Comparison of ENCODE assay signal across 16 mouse cellular contexts in genomic region chr6:26332226-26332625, GRCm38 (mm10).
"Had no signal": no experiment of that assay in that cellular context is flagged by ENCODE, and none has a peak within 500 bp of the region (broad histone marks: within the 10 kb centered on the region; RNA-seq: fewer than 3 reads in every experiment).

No protein-coding gene starts in this region.

- H3K36me3 ChIP-seq: neural tube, embryonic 13.5 days; neural tube, embryonic 15.5 days; stomach, embryonic 15.5 days had no signal

- H3K9me3 ChIP-seq: neural tube, embryonic 13.5 days; neural tube, embryonic 15.5 days; stomach, embryonic 15.5 days had no signal

- H3K4me1 ChIP-seq: neural tube, embryonic 13.5 days; neural tube, embryonic 15.5 days; stomach, embryonic 15.5 days had no signal

- H3K27me3 ChIP-seq: neural tube, embryonic 13.5 days; neural tube, embryonic 15.5 days; stomach, embryonic 15.5 days had no signal

- DNase-seq: retina, postnatal 1 day; right cerebral cortex, adult 18-20 months; right cerebral cortex, postnatal 14 days; right cerebral cortex, postnatal 25 days; right cerebral cortex, postnatal 4 days; spleen, adult 18-20 months; thymus, adult 18-20 months; thymus, adult 2 months; thymus, postnatal 14 days; thymus, postnatal 25 days; thymus, postnatal 36 days; thymus, postnatal 4 days had no signal

- H3K9ac ChIP-seq: neural tube, embryonic 13.5 days; neural tube, embryonic 15.5 days; stomach, embryonic 15.5 days had no signal

- H3K4me3 ChIP-seq: neural tube, embryonic 13.5 days; neural tube, embryonic 15.5 days; stomach, embryonic 15.5 days had no signal

- H3K27ac ChIP-seq: neural tube, embryonic 13.5 days; neural tube, embryonic 15.5 days; stomach, embryonic 15.5 days; stomach, postnatal 0 days had no signal
